Mouse (Mus musculus) hindbrain, embryonic 16.5 days (tissue): ENCODE data around the gene Ifitm10. TPM values are rescaled to one million over a fixed set of nuclear protein-coding genes. Genes with fewer than 3 reads are reported as not detected.
"Not testable (repeated sequence)": the region's sequence is repeated elsewhere in the genome, so short reads cannot be mapped to it uniquely, and the experiment has no call there.

Experiments
- ATAC-seq: fragments of 200-750 bp; cut with Nextera tagmentation; 2 replicates; pipeline ENCODE4 v1.8.0; 2017; ENCODE audit warnings: moderate TSS enrichment, moderate library complexity
- H3K27ac ChIP-seq: fragments of 300-500 bp; sonication (generic); 2 replicates; pipeline ENCODE4 v1.5.1; 2014; ENCODE audit warnings: low read depth, mild to moderate bottlenecking, control low read depth, low read length, moderate library complexity
- H3K27me3 ChIP-seq: fragments of 300-500 bp; sonication (generic); replicated peaks from 2 replicates; pipeline ENCODE4 v1.6.1; 2014; ENCODE audit warnings: low read length; ENCODE audit not compliant: control insufficient read depth, insufficient read depth
- H3K36me3 ChIP-seq: fragments of 300-500 bp; sonication (generic); 2 replicates; pipeline ENCODE4 v1.6.1; 2014; ENCODE audit warnings: mild to moderate bottlenecking, low read length, moderate library complexity, mixed read lengths; ENCODE audit not compliant: control insufficient read depth, insufficient read depth
- H3K4me1 ChIP-seq: fragments of 300-500 bp; sonication (generic); 2 replicates; pipeline ENCODE4 v1.6.1; 2014; ENCODE audit warnings: low read depth, low read length; ENCODE audit not compliant: control insufficient read depth, insufficient read depth
- H3K4me2 ChIP-seq: fragments of 300-500 bp; sonication (generic); 2 replicates; pipeline ENCODE4 v1.6.1; 2014; ENCODE audit warnings: mild to moderate bottlenecking, low read length, control low read depth, moderate library complexity
- H3K4me3 ChIP-seq: fragments of 300-500 bp; sonication (generic); 2 replicates; pipeline ENCODE4 v1.5.1; 2014; ENCODE audit warnings: mild to moderate bottlenecking, low read length, control low read depth, moderate library complexity
- H3K9ac ChIP-seq: fragments of 300-500 bp; sonication (generic); 2 replicates; pipeline ENCODE4 v1.6.1; 2014; ENCODE audit warnings: low read depth, mild to moderate bottlenecking, control low read depth, low read length, moderate library complexity
- H3K9me3 ChIP-seq: fragments of 300-500 bp; sonication (generic); 2 replicates; pipeline ENCODE4 v1.6.1; 2014; ENCODE audit warnings: mild to moderate bottlenecking, low read length, moderate library complexity; ENCODE audit not compliant: control insufficient read depth
- WGBS: fragments of 180-500 bp; shearing (Covaris S2); extraction: QIAGEN DNeasy Blood & Tissue Kit; methylation state at CpG from one replicate; pipeline ENCODE4 v1.1.7; 2014; 5-methylcytosine and 5-hydroxymethylcytosine counted together
- polyA plus RNA-seq: library from polyadenylated mRNA; unstranded; fragments of >200 nt; fragmentation: Nextera tagmentation; extraction: Ambion mirVana; gene quantifications from 2 replicates; pipeline ENCODE4 v1.2.1, GENCODE M21; 2015

Gene Ifitm10
- polyA plus RNA-seq, 1 experiment from 2014 or later = 14.9 TPM

GRCm38 (mm10) chr7:142279291-142279690 lies 94.3 kb downstream of the Ifitm10 start:
- WGBS = 71% methylated on average over 1 of the region's 1 CpGs
- not testable (repeated sequence) for H3K4me2 ChIP-seq, H3K9me3 ChIP-seq, H3K9ac ChIP-seq, H3K36me3 ChIP-seq, H3K27ac ChIP-seq, H3K27me3 ChIP-seq, H3K4me1 ChIP-seq, H3K4me3 ChIP-seq, ATAC-seq

- peak; percentile 77 for ATAC-seq
- not testable (repeated sequence) for H3K27ac ChIP-seq, H3K4me3 ChIP-seq, H3K9ac ChIP-seq, H3K9me3 ChIP-seq, H3K4me2 ChIP-seq, H3K4me1 ChIP-seq, H3K36me3 ChIP-seq, H3K27me3 ChIP-seq
- 0% methylated on average over 3 of the region's 3 CpGs for WGBS
These were observed 95.4 kb downstream of the Ifitm10 start for GRCm38 (mm10) chr7:142278183-142278582.

Other genes starting within 250 kb of the Ifitm10 start
- 0.24 TPM in 2 replicates for gene Gm39115, start 237.7 kb downstream of the Ifitm10 start, polyA plus RNA-seq
- not detected in 2 replicates for gene Gm45337, start 229.1 kb downstream of the Ifitm10 start, polyA plus RNA-seq
- not detected in 2 replicates for gene Gm29735, start 216.6 kb downstream of the Ifitm10 start, polyA plus RNA-seq
- gene Gm4553, start 208.0 kb downstream of the Ifitm10 start, polyA plus RNA-seq = not detected in 2 replicates
- gene Krtap5-2, start 197.7 kb downstream of the Ifitm10 start, polyA plus RNA-seq = not detected in 2 replicates
- gene Gm10153, start 183.4 kb downstream of the Ifitm10 start, polyA plus RNA-seq = not detected in 2 replicates
- not detected in 2 replicates for gene Krtap5-3, start 172.4 kb downstream of the Ifitm10 start, polyA plus RNA-seq
- gene Gm7579, start 161.9 kb downstream of the Ifitm10 start, polyA plus RNA-seq = not detected in 2 replicates
- gene Krtap5-5, start 143.8 kb downstream of the Ifitm10 start, polyA plus RNA-seq = not detected in 2 replicates
- not detected in 2 replicates for gene Gm40460, start 132.7 kb downstream of the Ifitm10 start, polyA plus RNA-seq
- gene Gm2431, start 115.4 kb downstream of the Ifitm10 start, polyA plus RNA-seq = not detected in 2 replicates
- gene Gm4559, start 99.4 kb downstream of the Ifitm10 start, polyA plus RNA-seq = not detected in 2 replicates
- gene Krtap5-1, start 76.6 kb downstream of the Ifitm10 start, polyA plus RNA-seq = not detected in 2 replicates
- gene Krtap5-4, start 70.2 kb downstream of the Ifitm10 start, polyA plus RNA-seq = not detected in 2 replicates
- 6.4 TPM in 1 of 2 replicates, not detected in the other for gene Gm49369, start 8.9 kb upstream of the Ifitm10 start, polyA plus RNA-seq
- gene Ctsd, start 14.3 kb upstream of the Ifitm10 start, polyA plus RNA-seq = 356 and 378 TPM in 2 replicates
- not detected in 2 replicates for gene Syt8, start 61.1 kb upstream of the Ifitm10 start, polyA plus RNA-seq
- gene Tnni2, start 68.1 kb upstream of the Ifitm10 start, polyA plus RNA-seq = 2.0 and 22.5 TPM in 2 replicates
- 5.5 and 6.0 TPM in 2 replicates for gene Lsp1, start 87.1 kb upstream of the Ifitm10 start, polyA plus RNA-seq
- gene Tnnt3, start 125.1 kb upstream of the Ifitm10 start, polyA plus RNA-seq = 3.1 and 25.7 TPM in 2 replicates
- gene Mrpl23, start 158.9 kb upstream of the Ifitm10 start, polyA plus RNA-seq = 22.3 and 26.2 TPM in 2 replicates